Mouse (Mus musculus) megakaryocyte, embryonic 14.5 days (primary cell): ENCODE data around the gene Cd6.

ENCODE experiments used
- FLI1 ChIP-seq: IDR thresholded peaks from 2 replicates; pipeline ENCODE4 v1.6.1; 2012; ENCODE audit warnings: low read length, inconsistent platforms, mixed read lengths
- GATA1 ChIP-seq: IDR thresholded peaks from 3 replicates; pipeline ENCODE4 v1.6.1; 2012; ENCODE audit warnings: mixed read lengths, low read length, inconsistent platforms, borderline replicate concordance

DNA sequence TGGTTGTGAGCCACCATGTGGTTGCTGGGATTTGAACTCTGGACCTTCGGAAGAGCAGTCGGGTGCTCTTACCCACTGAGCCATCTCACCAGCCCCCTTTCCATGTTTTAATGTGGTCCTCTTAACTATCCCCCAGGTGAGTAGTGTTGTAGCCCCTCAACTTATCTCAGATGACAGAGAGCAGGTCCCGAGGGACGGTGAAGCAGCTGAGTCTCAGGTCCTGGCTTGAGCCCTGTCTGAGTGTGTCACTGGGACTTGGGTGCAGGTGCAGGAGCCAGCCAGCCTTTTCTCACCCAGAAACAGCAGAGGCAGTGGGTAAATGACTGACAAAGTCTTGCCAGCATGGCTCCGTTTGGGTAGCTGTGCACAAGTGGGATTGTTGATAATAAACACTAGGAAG, 14.3 kb upstream of the Cd6 start:
- no peak for TF ChIP-seq GATA1
- no peak for TF ChIP-seq FLI1
